Mouse (Mus musculus): ENCODE data around the gene Abi1. TPM values are rescaled to one million over a fixed set of nuclear protein-coding genes. Genes with fewer than 3 reads are reported as not detected.

Abi1 gene
- 62.2 and 67.9 TPM in 2 replicates for polyA plus RNA-seq (2014; fragmentation: Nextera tagmentation; extraction: Ambion mirVana)

DNA sequence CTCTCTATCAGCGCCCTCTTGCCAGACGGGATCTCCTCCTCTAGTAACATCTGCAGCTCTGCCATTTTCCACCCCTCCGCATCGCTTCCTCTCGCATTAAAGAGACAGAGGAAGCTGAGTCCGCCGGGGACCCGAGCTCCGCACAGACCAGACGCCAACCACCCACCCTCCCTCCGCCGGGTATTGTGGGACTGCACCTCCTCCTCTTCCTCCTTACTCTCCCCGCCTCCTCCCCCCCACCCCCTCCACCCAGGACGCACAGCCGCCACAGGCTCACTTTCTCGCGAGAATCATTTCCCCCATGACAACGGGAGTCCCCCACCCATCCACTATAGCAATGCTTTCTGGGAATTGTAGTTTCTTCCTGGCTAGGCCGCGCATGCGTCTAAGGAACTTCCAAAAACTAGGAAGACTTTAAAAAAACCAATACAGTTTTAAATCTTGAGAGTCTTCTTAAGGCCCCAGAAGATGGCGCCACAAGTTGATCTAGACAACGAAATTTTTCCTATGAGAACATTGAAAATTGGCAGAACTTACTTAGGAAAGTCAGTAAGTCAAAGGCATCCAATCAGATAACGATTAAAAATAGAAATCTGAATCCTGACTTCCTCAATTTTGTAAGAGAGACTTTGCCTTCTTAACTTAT, at the start of gene Abi1:
Gene Abi1, minus strand, starts transcription at position 241 of the 646 bp plus-strand sequence.
- Histone ChIP-seq H3K4me1 (replicated peaks; ENCODE audit: control insufficient read depth, insufficient read depth, low read length) (peaks cover 13% of the 10 kb centered on the region), H3K36me3 (replicated peaks; ENCODE audit: control insufficient read depth, insufficient read depth) (no peaks in the 10 kb centered on the region), H3K4me3 (replicated peaks; ENCODE audit: low read length) (peak within 1 kb of the TSS; percentile 69), H3K27me3 (ENCODE audit: control insufficient read depth, insufficient read depth, low read length) (no peaks in the 10 kb centered on the region), H3K9ac (peak within 1 kb of the TSS; percentile 86), H3K27ac (peak within 1 kb of the TSS; percentile 94), H3K9me3 (ENCODE audit: control insufficient read depth, low read length) (no peaks in the 10 kb centered on the region), H3K4me2 (replicated peaks) (peak within 1 kb of the TSS; percentile 69)
- DNase-seq (ENCODE audit: low spot score) (peak; percentile 98), ATAC-seq (ENCODE audit: low FRiP score) (peak; percentile 97)
- WGBS, result 4% methylated on average over 23 of the region's 24 CpGs

DNA sequence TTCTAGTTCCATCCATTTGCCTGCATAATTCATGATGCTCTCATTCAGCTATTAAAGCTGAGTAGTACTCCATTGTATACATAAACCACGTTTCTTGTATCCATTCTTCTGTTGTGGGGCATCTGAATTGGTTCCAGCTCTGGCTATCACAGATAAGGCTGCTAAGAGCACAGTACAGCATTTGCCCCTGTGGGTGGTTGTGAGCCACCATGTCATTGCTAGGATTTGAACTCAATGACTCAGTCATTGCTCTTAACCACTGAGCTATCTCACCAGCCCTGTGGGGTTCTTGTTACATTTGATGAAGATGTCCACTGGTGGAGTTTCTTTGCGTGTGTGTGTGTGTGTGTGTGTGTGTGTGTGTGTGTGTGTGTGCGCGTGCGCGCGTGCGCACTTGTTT, 44.5 kb upstream of the Abi1 start:
- Histone ChIP-seq H3K9me3 (ENCODE audit: control insufficient read depth, low read length) (no peaks in the 10 kb centered on the region), H3K4me2 (replicated peaks) (no peak overlapping the region), H3K27me3 (ENCODE audit: control insufficient read depth, insufficient read depth, low read length) (no peaks in the 10 kb centered on the region), H3K4me3 (replicated peaks; ENCODE audit: low read length) (no peak overlapping the region), H3K27ac (no peak overlapping the region), H3K9ac (no peak overlapping the region), H3K4me1 (replicated peaks; ENCODE audit: control insufficient read depth, insufficient read depth, low read length) (no peaks in the 10 kb centered on the region), H3K36me3 (replicated peaks; ENCODE audit: control insufficient read depth, insufficient read depth) (peaks cover 83% of the 10 kb centered on the region)
- no peak for DNase-seq (ENCODE audit: low spot score)
- no peak for ATAC-seq (ENCODE audit: low FRiP score)
- 98% methylated on average over 8 of the region's 8 CpGs for WGBS

DNA sequence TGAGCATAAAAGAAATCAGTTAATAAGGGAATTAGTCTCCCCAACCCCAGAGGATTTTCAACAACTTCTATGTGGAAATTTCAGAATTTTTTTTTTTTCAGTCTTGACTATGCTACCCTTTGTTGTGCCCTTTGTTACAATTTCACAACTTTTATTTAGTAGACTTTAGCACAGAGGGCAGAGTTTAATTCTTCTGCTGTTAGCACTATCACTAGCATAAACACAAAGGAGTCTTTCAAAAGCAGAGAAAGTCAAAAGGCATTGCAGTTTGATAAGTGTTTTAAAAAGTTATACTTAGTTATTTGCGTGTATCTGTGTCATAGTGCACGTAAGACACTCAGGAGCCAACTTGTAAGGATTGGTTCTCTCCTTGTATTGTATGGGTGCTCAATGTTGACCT, 38.5 kb upstream of the Abi1 start:
- H3K27ac ChIP-seq, result no peak overlapping the region
- no peak overlapping the region for H3K9ac ChIP-seq
- no peaks in the 10 kb centered on the region for H3K27me3 ChIP-seq (ENCODE audit: control insufficient read depth, insufficient read depth, low read length)
- no peaks in the 10 kb centered on the region for H3K9me3 ChIP-seq (ENCODE audit: control insufficient read depth, low read length)
- H3K4me3 ChIP-seq (replicated peaks; ENCODE audit: low read length), result no peak overlapping the region
- H3K4me2 ChIP-seq (replicated peaks), result no peak overlapping the region
- DNase-seq (ENCODE audit: low spot score) (no peak), ATAC-seq (ENCODE audit: low FRiP score) (no peak)
- WGBS, result 100% methylated on average over 2 of the region's 2 CpGs
- H3K36me3 ChIP-seq (replicated peaks; ENCODE audit: control insufficient read depth, insufficient read depth), result peaks cover 69% of the 10 kb centered on the region
- H3K4me1 ChIP-seq (replicated peaks; ENCODE audit: control insufficient read depth, insufficient read depth, low read length), result no peaks in the 10 kb centered on the region

DNA sequence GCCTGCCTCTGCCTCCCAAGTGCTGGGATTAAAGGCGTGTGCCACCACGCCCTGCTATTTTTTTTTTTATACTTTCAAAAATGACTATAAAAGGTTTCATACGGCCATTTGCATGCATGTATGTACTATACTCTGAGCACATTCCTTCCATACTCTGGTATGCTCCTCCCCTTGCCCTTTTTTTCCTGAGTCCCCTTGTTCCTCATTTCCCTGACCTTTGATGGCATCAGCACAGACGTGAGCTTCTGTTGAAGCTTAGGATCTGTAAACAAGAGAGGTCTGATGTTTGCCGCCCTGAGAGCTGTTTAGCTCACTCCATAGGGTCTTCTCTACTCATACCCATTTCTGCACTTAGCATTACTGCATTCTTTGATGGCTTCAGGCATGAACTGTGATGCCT, 37.7 kb upstream of the Abi1 start:
- H3K36me3 ChIP-seq (replicated peaks; ENCODE audit: control insufficient read depth, insufficient read depth), result peaks cover 61% of the 10 kb centered on the region
- no peaks in the 10 kb centered on the region for H3K27me3 ChIP-seq (ENCODE audit: control insufficient read depth, insufficient read depth, low read length)
- WGBS, result 92% methylated on average over 5 of the region's 5 CpGs
- no peaks in the 10 kb centered on the region for H3K9me3 ChIP-seq (ENCODE audit: control insufficient read depth, low read length)
- ATAC-seq (ENCODE audit: low FRiP score) (no peak), DNase-seq (ENCODE audit: low spot score) (no peak)
- no peak overlapping the region for H3K4me3 ChIP-seq (replicated peaks; ENCODE audit: low read length)
- H3K4me1 ChIP-seq (replicated peaks; ENCODE audit: control insufficient read depth, insufficient read depth, low read length), result no peaks in the 10 kb centered on the region
- no peak overlapping the region for H3K27ac ChIP-seq
- no peak overlapping the region for H3K9ac ChIP-seq
- H3K4me2 ChIP-seq (replicated peaks), result no peak overlapping the region

DNA sequence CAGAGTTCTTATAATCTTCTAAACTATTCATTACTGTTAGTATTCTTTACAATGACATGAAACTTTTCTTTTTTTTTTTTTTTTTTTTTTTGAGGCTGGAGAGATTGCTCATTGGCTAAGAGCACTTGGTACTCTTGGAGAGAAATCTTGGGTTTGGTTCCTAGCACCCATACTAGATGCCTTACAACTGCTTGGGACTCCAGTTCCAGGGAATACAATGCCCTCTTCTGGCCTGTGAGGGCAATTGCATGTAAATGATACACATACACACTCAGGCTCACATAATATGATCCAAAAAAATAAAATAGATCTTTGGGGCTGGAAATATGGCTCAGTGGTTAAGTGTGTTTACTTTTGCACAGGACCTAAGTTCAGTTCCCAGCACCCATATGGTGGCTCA, 36.7 kb upstream of the Abi1 start:
- no peaks in the 10 kb centered on the region for H3K27me3 ChIP-seq (ENCODE audit: control insufficient read depth, insufficient read depth, low read length)
- no peak for ATAC-seq (ENCODE audit: low FRiP score)
- H3K36me3 ChIP-seq (replicated peaks; ENCODE audit: control insufficient read depth, insufficient read depth), result peaks cover 58% of the 10 kb centered on the region
- no peak overlapping the region for H3K9ac ChIP-seq
- no peak overlapping the region for H3K27ac ChIP-seq
- peaks cover 2% of the 10 kb centered on the region; the same call in 1 of the 2 replicates for H3K4me1 ChIP-seq (replicated peaks; ENCODE audit: control insufficient read depth, insufficient read depth, low read length)
- no peak for DNase-seq (ENCODE audit: low spot score)
- no peaks in the 10 kb centered on the region for H3K9me3 ChIP-seq (ENCODE audit: control insufficient read depth, low read length)
- no peak overlapping the region for H3K4me3 ChIP-seq (replicated peaks; ENCODE audit: low read length)
- H3K4me2 ChIP-seq (replicated peaks), result no peak overlapping the region

DNA sequence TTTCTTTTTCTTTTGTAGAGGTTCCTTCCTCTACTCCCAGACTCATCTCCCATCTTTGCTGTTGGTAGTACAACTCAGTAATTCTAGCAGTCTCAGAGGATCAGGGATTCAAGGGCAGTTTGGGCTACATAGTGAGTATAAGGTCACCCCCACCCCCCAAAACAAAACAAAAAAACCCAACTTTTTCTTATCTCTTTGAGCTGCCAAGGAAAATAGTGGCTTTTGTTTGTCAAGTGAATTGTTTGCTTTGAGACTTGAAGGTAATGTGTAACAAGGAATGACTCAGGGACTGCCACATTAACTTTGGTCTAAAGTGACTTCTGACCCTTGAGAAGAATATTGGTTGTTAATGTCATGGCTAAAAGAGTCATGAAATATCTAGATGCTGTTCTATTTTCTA, 35.8 kb upstream of the Abi1 start:
- H3K36me3 ChIP-seq (replicated peaks; ENCODE audit: control insufficient read depth, insufficient read depth), result peaks cover 52% of the 10 kb centered on the region
- peaks cover 8% of the 10 kb centered on the region; the same call in 1 of the 2 replicates for H3K4me1 ChIP-seq (replicated peaks; ENCODE audit: control insufficient read depth, insufficient read depth, low read length)
- H3K27ac ChIP-seq, result no peak overlapping the region
- H3K4me3 ChIP-seq (replicated peaks; ENCODE audit: low read length), result no peak overlapping the region
- ATAC-seq (ENCODE audit: low FRiP score) (no peak), DNase-seq (ENCODE audit: low spot score) (no peak)
- H3K9me3 ChIP-seq (ENCODE audit: control insufficient read depth, low read length), result no peaks in the 10 kb centered on the region
- no peak overlapping the region for H3K4me2 ChIP-seq (replicated peaks)
- H3K27me3 ChIP-seq (ENCODE audit: control insufficient read depth, insufficient read depth, low read length), result no peaks in the 10 kb centered on the region
- no peak overlapping the region for H3K9ac ChIP-seq

DNA sequence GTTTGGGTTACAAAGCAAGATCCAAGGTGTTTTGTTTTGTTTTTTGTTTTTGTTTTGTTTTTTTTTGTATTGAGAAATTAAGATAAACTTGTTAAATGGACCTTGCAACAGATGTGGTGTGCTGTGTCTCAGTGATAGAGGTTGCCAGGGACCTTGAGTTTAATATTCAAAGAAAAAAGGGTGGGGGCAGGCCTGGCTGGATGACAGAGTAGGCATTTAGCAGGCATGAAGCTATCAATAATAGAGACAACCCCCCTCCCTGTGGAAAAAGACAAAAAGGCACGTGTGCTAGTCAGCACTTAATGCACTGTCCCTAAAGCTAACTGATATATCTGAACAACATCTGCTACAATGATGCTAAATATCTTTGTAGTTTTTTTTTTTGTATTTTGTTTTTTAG, 31.4 kb upstream of the Abi1 start:
- Histone ChIP-seq H3K4me3 (replicated peaks; ENCODE audit: low read length) (no peak overlapping the region), H3K9me3 (ENCODE audit: control insufficient read depth, low read length) (no peaks in the 10 kb centered on the region), H3K27ac (no peak overlapping the region), H3K27me3 (ENCODE audit: control insufficient read depth, insufficient read depth, low read length) (no peaks in the 10 kb centered on the region), H3K4me2 (replicated peaks) (no peak overlapping the region), H3K4me1 (replicated peaks; ENCODE audit: control insufficient read depth, insufficient read depth, low read length) (peaks cover 22% of the 10 kb centered on the region), H3K9ac (no peak overlapping the region), H3K36me3 (replicated peaks; ENCODE audit: control insufficient read depth, insufficient read depth) (peaks cover 17% of the 10 kb centered on the region)
- WGBS, result 43% methylated on average over 1 of the region's 1 CpGs
- DNase-seq (ENCODE audit: low spot score), result no peak
- ATAC-seq (ENCODE audit: low FRiP score), result no peak

DNA sequence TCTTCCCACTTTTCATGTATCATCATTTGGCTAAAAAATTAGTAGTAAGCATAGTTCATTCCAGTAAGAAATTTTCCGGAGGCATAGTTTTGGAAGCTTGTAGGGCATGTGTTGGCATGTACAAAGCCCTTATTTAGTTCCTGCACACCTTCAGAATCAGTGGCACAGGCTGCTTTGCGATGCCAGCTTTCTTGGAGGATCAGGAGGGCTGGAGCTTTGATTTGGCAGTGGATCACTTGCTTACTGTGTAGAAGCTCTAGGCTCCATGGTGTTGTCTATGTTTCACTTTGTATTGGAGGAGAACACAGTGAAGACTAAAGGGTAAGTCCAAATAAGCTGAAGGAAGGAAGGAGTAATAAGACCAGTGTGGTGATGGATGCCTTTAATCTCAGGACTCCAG, 30.4 kb upstream of the Abi1 start:
- ATAC-seq (ENCODE audit: low FRiP score), result no peak
- H3K27ac ChIP-seq, result no peak overlapping the region
- no peak overlapping the region for H3K4me2 ChIP-seq (replicated peaks)
- H3K4me1 ChIP-seq (replicated peaks; ENCODE audit: control insufficient read depth, insufficient read depth, low read length), result peaks cover 22% of the 10 kb centered on the region
- no peak for DNase-seq (ENCODE audit: low spot score)
- no peak overlapping the region for H3K9ac ChIP-seq
- peaks cover 14% of the 10 kb centered on the region for H3K36me3 ChIP-seq (replicated peaks; ENCODE audit: control insufficient read depth, insufficient read depth)
- H3K4me3 ChIP-seq (replicated peaks; ENCODE audit: low read length), result no peak overlapping the region
- no peaks in the 10 kb centered on the region for H3K27me3 ChIP-seq (ENCODE audit: control insufficient read depth, insufficient read depth, low read length)
- 95% methylated on average over 2 of the region's 2 CpGs for WGBS
- no peaks in the 10 kb centered on the region for H3K9me3 ChIP-seq (ENCODE audit: control insufficient read depth, low read length)

DNA sequence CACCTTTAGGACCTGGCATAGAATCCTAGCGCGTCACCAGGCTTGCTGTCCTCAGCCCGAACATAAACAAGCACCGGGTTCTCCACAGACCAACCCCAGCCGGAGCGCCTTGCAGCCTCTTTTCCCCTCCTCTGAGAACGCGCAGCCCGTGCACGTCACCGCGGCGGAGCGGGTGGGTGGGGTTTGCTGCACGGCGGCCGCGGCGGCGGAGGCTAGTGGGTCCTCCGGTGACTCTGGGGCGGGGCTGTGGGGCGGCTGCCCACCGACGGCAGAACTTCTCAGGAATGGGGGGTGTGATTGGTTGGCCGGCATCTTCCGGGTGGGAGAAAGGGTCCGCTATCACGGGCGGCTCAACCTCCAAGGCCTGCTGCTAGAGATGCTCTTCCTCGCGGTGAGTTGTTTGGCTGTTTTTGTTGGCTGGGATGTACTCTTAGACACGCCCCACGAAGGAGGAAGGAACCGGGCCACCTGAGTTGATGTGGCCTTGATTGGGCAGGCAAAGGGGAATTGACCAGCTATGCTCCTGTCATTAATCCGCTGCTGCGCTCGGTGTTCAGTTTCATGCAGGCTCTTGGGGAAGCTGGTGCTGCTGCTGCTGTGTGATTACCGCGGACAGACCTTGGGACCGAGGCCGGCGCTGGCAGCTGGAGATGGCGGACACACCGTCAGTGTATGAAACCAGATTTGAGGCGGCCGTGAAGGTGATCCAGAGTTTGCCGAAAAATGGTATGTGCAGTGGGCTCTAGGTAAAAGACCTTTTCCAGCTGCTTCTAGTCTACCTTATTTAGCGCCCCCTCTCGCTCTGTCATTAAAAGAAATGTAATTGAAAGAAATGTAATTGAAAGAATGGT, 29.1 kb upstream of the Abi1 start:
- H3K4me3 ChIP-seq (replicated peaks; ENCODE audit: low read length), result peak overlapping the region; percentile 65
- under 1% methylated on average over 50 of the region's 50 CpGs for WGBS
- H3K36me3 ChIP-seq (replicated peaks; ENCODE audit: control insufficient read depth, insufficient read depth), result peaks cover 14% of the 10 kb centered on the region
- peak overlapping the region; percentile 81 for H3K9ac ChIP-seq
- peak overlapping the region; percentile 97 for H3K4me2 ChIP-seq (replicated peaks)
- DNase-seq (ENCODE audit: low spot score), result peak; percentile 90
- no peaks in the 10 kb centered on the region for H3K9me3 ChIP-seq (ENCODE audit: control insufficient read depth, low read length)
- H3K4me1 ChIP-seq (replicated peaks; ENCODE audit: control insufficient read depth, insufficient read depth, low read length), result peaks cover 22% of the 10 kb centered on the region
- H3K27me3 ChIP-seq (ENCODE audit: control insufficient read depth, insufficient read depth, low read length), result no peaks in the 10 kb centered on the region
- peak overlapping the region; percentile 97 for H3K27ac ChIP-seq
- ATAC-seq (ENCODE audit: low FRiP score), result peak; percentile 90
